Mouse (Mus musculus) megakaryocyte, embryonic 14.5 days (primary cell): ENCODE data around the gene Znrf1. TPM values are rescaled to one million over a fixed set of nuclear protein-coding genes. Genes with fewer than 3 reads are reported as not detected.

Experiments
- H3K27me3 ChIP-seq: replicated peaks from 2 replicates; pipeline ENCODE3; 2012; ENCODE audit warnings: inconsistent platforms
- H3K36me3 ChIP-seq: replicated peaks from 2 replicates; pipeline ENCODE3; 2012; ENCODE audit warnings: low read length, inconsistent platforms, mixed read lengths
- H3K4me1 ChIP-seq: 2 replicates; pipeline ENCODE4 v1.6.1; 2012; ENCODE audit warnings: inconsistent platforms
- H3K4me3 ChIP-seq: replicated peaks from 2 replicates; pipeline ENCODE3; 2012; ENCODE audit warnings: moderate library complexity, mild to moderate bottlenecking, inconsistent platforms
- H3K9me3 ChIP-seq: 2 replicates; pipeline ENCODE4 v1.6.1; 2012; ENCODE audit warnings: inconsistent platforms
- FLI1 ChIP-seq: IDR thresholded peaks from 2 replicates; pipeline ENCODE4 v1.6.1; 2012; ENCODE audit warnings: low read length, inconsistent platforms, mixed read lengths
- GATA1 ChIP-seq: IDR thresholded peaks from 3 replicates; pipeline ENCODE4 v1.6.1; 2012; ENCODE audit warnings: mixed read lengths, low read length, inconsistent platforms, borderline replicate concordance
- polyA plus RNA-seq: library from polyadenylated mRNA; stranded (reverse); fragments of >175 nt; gene quantifications from 2 replicates; pipeline ENCODE4 v1.2.3, GENCODE M21; 2012; ENCODE audit warnings: low replicate concordance; ENCODE audit not compliant: insufficient read depth

Gene Znrf1
- polyA plus RNA-seq, 1 experiment, result 36.6 TPM

DNA sequence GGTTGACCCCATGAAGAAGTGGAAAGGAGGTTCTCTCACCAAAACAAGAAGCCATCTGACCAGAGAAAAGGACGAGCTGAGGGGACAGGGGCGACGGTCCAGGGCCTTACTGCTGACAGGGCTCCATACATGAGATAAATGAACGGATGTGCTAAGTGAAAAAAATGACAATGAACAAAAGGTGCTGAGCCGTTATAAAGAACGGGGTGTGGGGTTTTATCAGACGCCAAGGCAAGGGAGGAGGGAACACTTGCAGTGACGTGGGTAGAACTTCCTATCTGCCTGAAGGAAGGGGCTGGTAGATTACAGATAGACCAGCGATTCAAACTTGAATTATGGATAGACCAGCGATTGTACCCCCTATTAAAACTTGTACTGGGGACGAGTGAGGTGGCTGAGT is 26.6 kb upstream of the Znrf1 start:
- no peak overlapping the region for H3K4me3 ChIP-seq
- peaks cover 11% of the 10 kb centered on the region for H3K9me3 ChIP-seq
- peaks cover 10% of the 10 kb centered on the region for H3K36me3 ChIP-seq
- H3K4me1 ChIP-seq, result peaks cover 23% of the 10 kb centered on the region
- TF ChIP-seq FLI1 (no peak), GATA1 (no peak)
- peaks cover 4% of the 10 kb centered on the region for H3K27me3 ChIP-seq

DNA sequence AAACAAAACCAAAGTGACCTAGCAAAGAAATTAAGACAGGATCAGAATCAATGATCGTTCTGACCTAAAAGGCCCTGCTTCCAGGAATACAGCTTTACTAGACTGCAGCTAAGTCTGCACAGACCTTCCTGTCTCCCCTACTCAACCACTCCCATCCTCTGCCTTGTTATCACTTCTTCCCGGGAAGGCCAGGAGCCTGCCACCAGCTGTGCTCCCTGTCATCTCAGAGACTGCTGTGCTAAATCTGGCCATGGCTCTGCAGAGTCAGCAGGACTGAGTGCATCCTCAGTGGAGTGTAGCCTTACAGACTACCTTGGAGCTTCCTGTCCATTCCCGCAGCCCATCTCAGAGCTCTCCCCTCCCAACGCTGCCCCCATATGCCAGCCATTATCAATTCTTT is 25.5 kb upstream of the Znrf1 start:
- Histone ChIP-seq H3K9me3 (peaks cover 12% of the 10 kb centered on the region), H3K27me3 (peaks cover 4% of the 10 kb centered on the region), H3K4me3 (no peak overlapping the region), H3K4me1 (peaks cover 23% of the 10 kb centered on the region), H3K36me3 (peaks cover 7% of the 10 kb centered on the region)
- no peak for TF ChIP-seq GATA1
- TF ChIP-seq FLI1, result no peak

DNA sequence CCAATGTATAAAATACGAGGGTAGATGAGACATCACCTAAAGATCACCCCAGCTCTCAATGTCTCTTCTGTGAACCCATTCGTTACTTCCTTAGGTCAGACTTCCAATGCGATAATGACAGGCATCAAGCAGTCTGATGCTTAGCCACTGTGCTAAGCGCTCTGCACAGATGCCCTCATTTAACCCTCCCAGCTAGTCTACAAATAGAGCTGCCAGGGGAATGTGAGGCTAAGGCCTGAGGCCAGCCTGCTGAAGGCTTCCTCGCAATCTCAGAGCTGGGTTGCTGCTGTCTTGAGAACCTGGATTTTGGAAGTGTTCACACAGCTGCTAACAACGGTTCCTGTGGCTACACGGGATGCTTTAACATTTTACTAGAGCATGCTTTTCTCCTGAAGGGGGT is 23.0 kb upstream of the Znrf1 start:
- Histone ChIP-seq H3K4me3 (no peak overlapping the region), H3K9me3 (peaks cover 11% of the 10 kb centered on the region), H3K4me1 (peaks cover 25% of the 10 kb centered on the region), H3K36me3 (peaks cover 14% of the 10 kb centered on the region), H3K27me3 (peaks cover 2% of the 10 kb centered on the region)
- TF ChIP-seq GATA1, result no peak
- TF ChIP-seq FLI1, result no peak

DNA sequence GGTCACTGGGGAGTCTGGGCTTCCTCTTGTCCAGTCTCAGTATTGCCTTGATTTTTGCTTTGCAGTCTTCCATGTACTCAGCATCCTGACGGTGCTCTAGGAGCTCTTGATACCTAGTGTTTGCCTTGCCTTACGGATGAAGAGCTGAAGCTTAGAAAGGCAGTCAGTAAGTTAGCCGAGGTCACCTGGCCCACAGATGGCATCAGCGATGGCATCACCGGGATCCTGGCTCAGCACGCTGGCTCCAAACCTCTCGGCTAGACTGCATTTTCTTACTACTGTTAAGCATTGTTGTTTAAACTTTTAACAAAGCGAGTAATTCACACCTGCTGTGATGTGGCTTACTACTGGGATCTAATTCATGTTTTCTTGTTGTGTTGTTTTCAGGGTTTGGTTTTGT is 22.5 kb upstream of the Znrf1 start:
- peaks cover 8% of the 10 kb centered on the region; the same call in 1 of the 2 replicates for H3K9me3 ChIP-seq
- H3K36me3 ChIP-seq, result peaks cover 14% of the 10 kb centered on the region
- no peak overlapping the region for H3K4me3 ChIP-seq
- peaks cover 2% of the 10 kb centered on the region for H3K27me3 ChIP-seq
- TF ChIP-seq GATA1 (no peak), FLI1 (no peak)
- H3K4me1 ChIP-seq, result peaks cover 25% of the 10 kb centered on the region

DNA sequence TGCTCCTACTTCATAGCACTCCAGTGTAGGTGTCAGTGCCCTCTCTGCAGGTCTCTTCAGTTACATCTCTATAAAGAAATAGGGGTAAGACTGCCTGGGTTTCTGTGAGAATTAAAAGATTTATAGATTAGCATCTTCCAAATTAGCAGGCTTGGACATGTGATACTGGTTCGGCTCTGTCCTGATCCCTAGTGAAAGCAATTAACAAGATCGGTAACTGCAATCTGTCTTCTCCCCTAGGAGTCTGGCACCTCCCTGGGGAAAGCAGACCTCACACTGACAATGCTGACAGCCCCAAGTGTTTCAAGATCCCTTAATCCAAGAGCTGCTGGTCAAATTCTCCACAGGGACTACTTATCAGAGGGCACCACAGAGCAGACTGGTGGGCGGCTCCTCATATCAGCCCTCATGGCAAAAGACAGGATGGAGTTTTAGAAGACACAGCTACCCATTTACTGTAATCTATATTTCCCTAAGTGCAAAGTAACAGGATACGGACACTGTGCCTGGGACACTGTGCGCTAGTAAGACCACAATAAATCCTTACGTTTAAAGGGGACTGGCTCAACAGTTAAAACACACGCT is 19.4 kb upstream of the Znrf1 start:
- Histone ChIP-seq H3K27me3 (peaks cover 2% of the 10 kb centered on the region), H3K36me3 (peaks cover 17% of the 10 kb centered on the region), H3K9me3 (peaks cover 8% of the 10 kb centered on the region; the same call in 1 of the 2 replicates), H3K4me1 (peaks cover 13% of the 10 kb centered on the region), H3K4me3 (no peak overlapping the region)
- TF ChIP-seq GATA1, result no peak
- no peak for TF ChIP-seq FLI1

DNA sequence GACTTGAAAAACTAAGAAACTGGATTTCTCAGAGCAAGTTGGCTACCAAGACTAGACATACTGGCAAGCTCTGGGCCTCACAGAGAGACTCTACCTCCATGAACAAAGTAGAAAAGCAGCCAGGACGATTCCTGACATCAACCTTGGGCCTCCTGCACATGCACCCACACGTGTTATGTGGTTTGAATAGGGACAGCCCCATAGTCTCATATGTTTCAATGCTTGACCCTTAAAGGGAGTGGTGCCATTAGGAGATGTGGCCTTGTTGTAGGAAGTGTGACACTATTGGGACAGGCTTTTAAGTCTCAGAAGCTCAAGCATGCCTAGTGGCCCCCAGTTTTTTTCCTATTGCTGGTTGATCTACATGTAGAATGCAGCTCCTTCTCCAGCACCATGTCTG is 18.4 kb upstream of the Znrf1 start:
- Histone ChIP-seq H3K36me3 (peaks cover 17% of the 10 kb centered on the region), H3K27me3 (peaks cover 2% of the 10 kb centered on the region), H3K4me1 (peaks cover 13% of the 10 kb centered on the region), H3K9me3 (peaks cover 8% of the 10 kb centered on the region; the same call in 1 of the 2 replicates), H3K4me3 (no peak overlapping the region)
- TF ChIP-seq FLI1 (no peak), GATA1 (no peak)

DNA sequence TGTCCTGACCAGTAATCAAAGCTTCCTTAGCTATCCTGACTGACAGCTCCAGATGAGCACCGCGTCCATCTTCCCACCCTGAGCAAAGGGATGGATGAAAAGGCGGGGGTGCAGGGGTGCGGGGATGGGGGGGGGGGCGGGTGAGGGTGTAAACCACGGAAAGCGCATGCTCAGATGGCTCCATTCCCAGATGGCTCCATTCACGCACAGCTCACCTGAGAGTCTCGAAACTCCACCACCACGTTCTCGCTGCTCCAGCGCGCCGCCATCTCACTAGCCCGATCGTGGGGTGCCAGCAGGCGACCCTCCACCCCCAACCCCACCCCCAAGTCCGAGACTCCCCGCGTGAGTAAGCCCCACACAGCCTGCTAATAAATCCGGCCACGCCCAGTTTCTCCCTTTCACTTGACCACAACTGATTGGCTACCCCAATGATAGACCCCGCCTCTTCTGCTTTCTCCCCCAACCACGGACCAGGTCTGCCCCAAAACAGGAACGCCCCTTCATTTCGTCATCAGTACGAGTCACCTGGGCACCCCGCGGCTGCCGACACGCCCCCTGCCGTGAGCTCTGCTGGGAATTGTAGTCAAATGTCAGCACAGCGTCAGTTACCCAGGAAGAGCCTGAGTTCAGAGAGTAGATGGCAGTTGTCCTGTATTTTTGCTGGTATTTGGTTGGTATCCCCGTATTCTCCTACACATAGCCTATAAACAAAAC is 14.0 kb upstream of the Znrf1 start, which contains the start of gene Wdr59:
TSS of gene Wdr59 (minus strand) at position 380 of the 717 bp plus-strand sequence.
- Histone ChIP-seq H3K4me1 (peaks cover 14% of the 10 kb centered on the region), H3K4me3 (peak within 1 kb of the TSS; percentile 98), H3K27me3 (no peaks in the 10 kb centered on the region), H3K36me3 (peaks cover 7% of the 10 kb centered on the region), H3K9me3 (peaks cover 4% of the 10 kb centered on the region; the same call in 1 of the 2 replicates)
- TF ChIP-seq GATA1, result no peak
- no peak for TF ChIP-seq FLI1

DNA sequence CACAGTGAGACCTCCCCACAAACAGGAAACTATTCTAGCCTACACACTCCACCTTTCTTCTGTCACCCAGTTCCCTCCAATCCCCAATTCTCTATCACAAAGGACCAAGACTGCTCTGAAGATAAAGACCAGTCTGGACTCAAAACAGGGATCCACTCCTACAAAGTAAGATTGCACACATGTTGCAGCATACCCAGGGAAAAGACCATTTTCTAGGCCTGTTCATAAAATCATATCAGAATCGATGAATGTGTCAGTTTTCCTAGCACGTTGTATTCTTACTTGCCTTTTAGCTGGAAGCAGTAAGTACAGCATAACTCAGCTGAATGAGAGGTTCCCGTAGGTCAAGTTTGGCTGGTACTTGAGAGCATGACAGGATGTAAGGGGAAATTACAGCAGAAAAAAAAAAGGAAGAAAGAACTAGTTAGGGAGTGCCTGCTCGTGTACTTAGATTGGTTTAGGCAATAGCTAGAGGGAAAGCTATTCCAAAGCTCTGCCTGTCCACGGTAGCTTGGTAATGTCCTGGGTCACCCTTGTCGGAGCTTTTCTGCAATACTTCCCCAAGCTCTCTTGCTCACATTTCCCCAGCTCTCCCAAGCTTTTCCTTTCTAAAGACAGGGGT is 9.4 kb upstream of the Znrf1 start:
- H3K36me3 ChIP-seq, result no peaks in the 10 kb centered on the region
- peaks cover 21% of the 10 kb centered on the region for H3K27me3 ChIP-seq
- TF ChIP-seq FLI1 (no peak), GATA1 (no peak)
- no peak overlapping the region for H3K4me3 ChIP-seq
- H3K4me1 ChIP-seq, result peaks cover 14% of the 10 kb centered on the region
- H3K9me3 ChIP-seq, result no peaks in the 10 kb centered on the region

DNA sequence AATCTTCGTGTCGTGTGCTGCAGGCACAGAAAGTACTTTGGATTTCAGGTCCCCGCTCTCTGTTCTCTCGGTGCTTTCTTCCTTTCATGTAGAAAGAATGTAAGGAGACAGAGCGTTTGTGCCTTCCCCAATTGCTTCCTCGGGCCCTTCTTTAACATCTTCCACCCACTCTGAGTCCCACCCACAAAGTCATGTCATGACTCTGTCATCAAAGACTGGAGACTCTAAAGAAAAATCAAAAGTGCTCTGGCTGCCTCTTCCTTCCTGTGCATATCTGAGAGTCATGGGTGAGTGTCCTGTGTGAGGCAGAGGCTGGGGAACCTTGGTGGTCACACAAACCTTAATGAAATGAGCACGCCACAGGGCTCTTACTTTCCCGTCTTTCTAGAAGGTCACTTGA is 8.7 kb upstream of the Znrf1 start:
- Histone ChIP-seq H3K4me3 (no peak overlapping the region), H3K36me3 (no peaks in the 10 kb centered on the region)
- no peak for TF ChIP-seq GATA1
- TF ChIP-seq FLI1, result no peak

DNA sequence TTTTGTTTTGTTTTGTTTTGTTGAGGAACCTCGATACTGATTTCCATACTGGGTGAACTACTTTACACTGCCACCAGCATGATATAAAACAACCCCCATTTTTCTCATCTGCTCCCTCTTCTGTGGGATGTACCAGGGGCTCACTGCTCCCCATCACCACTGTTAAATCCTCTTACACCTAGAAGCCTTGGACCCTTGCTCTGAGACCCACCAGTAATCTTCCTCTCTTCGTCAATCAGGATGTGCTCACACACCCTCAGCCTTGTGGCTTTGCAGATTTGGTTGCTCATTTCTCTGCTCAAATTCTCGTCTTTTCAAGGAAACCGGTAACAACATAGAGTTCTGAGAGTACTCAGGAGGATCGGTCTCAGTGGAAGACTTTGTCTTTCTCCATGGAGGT is 7.8 kb upstream of the Znrf1 start:
- no peak overlapping the region for H3K4me3 ChIP-seq
- no peak for TF ChIP-seq GATA1
- no peak for TF ChIP-seq FLI1
- no peaks in the 10 kb centered on the region for H3K9me3 ChIP-seq
- no peaks in the 10 kb centered on the region for H3K36me3 ChIP-seq
- peaks cover 12% of the 10 kb centered on the region for H3K4me1 ChIP-seq
- peaks cover 23% of the 10 kb centered on the region for H3K27me3 ChIP-seq

More for the DNA sequence above, 8.7 kb upstream of the Znrf1 start:
- H3K27me3 ChIP-seq, result peaks cover 23% of the 10 kb centered on the region
- no peaks in the 10 kb centered on the region for H3K9me3 ChIP-seq
- peaks cover 12% of the 10 kb centered on the region for H3K4me1 ChIP-seq
